ENCODE assay signal across 38 mouse cellular contexts in the genomic region with DNA sequence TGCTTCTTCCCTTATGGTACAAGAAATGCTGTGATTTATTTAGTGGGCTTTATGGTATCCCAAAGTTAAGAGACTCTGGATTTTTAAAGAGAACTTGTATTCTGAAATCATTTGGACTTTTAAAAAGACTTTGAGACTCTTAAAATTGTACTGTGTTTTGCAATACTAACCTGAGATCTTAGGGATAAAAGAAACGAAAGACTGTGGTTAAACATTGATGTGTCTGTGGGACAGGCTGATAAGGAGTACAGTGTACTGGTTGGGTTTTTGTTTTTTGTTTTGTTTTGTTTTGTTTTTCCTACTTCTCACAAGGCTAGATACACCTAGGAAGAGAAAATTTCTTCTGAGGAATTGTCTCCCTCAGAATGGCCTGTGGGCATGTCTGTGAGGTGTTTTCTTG. TPM values are rescaled to one million over a fixed set of nuclear protein-coding genes. Genes with fewer than 3 reads are reported as not detected.
"Had no signal": no experiment of that assay in that cellular context is flagged by ENCODE, and none has a peak within 500 bp of the region (broad histone marks: within the 10 kb centered on the region; RNA-seq: fewer than 3 reads in every experiment).

No protein-coding gene starts in this region.

- DNase-seq: cerebellum, adult 2 months; cerebellum, adult 8-10 months; cerebellum, adult 9-10 months; cerebellum, adult 9-11 months; cerebellum, postnatal 10 days; cerebellum, postnatal 14 days; cerebellum, postnatal 25 days; cerebellum, postnatal 36 days; embryo, embryonic 11 days; forebrain, postnatal 0 days; gastrocnemius, adult 2 months; gastrocnemius, postnatal 10 days; gastrocnemius, postnatal 14 days; gastrocnemius, postnatal 25 days; gastrocnemius, postnatal 36 days; heart, adult 11 months; heart, adult 18-20 months; heart, adult 2 months had no signal

- H3K27ac ChIP-seq: embryonic facial prominence, embryonic 10.5 days; embryonic facial prominence, embryonic 12.5 days; embryonic facial prominence, embryonic 13.5 days; embryonic facial prominence, embryonic 15.5 days; forebrain, embryonic 10.5 days; forebrain, embryonic 12.5 days; forebrain, embryonic 13.5 days; forebrain, embryonic 15.5 days; gastrocnemius, adult 2 months; heart, adult 2 months had no signal

- H3K4me3 ChIP-seq: embryonic facial prominence, embryonic 10.5 days; embryonic facial prominence, embryonic 12.5 days; embryonic facial prominence, embryonic 13.5 days; embryonic facial prominence, embryonic 15.5 days; erythroblast, embryonic 14.5 days; forebrain, embryonic 10.5 days; forebrain, embryonic 12.5 days; forebrain, embryonic 13.5 days; forebrain, embryonic 15.5 days; gastrocnemius, adult 2 months; heart, adult 2 months had no signal

- H3K9ac ChIP-seq: embryonic facial prominence, embryonic 12.5 days; embryonic facial prominence, embryonic 13.5 days; embryonic facial prominence, embryonic 15.5 days; forebrain, embryonic 12.5 days; forebrain, embryonic 13.5 days; forebrain, embryonic 15.5 days; forebrain, postnatal 0 days had no signal

- H3K36me3 ChIP-seq: embryonic facial prominence, embryonic 10.5 days; embryonic facial prominence, embryonic 12.5 days; embryonic facial prominence, embryonic 13.5 days; embryonic facial prominence, embryonic 15.5 days; forebrain, embryonic 10.5 days; forebrain, embryonic 12.5 days; forebrain, embryonic 15.5 days had no signal

RNA-seq across cellular contexts. Expression of a gene that starts 4.2 kb away (rescaled TPM):
- polyA plus RNA-seq: erythroblast, embryonic 14.5 days had no signal

RNA-seq across cellular contexts. Expression of a gene that starts 4.7 kb away (rescaled TPM):
- total RNA-seq: common myeloid progenitor, adult 5-6 weeks; forebrain, postnatal 0 days; gastrocnemius, adult 18-20 months; gastrocnemius, adult 2 months; gastrocnemius, adult 8-10 months; gastrocnemius, postnatal 10 days; gastrocnemius, postnatal 14 days; gastrocnemius, postnatal 25 days; gastrocnemius, postnatal 36 days; gastrocnemius, postnatal 4 days; granulocyte monocyte progenitor cell, adult 5-6 weeks; heart, adult 18-20 months; heart, adult 2 months had no signal
- polyA plus RNA-seq: cerebellum, adult 2 months; cortical plate, adult 2 months; embryonic facial prominence, embryonic 10.5 days; embryonic facial prominence, embryonic 11.5 days; embryonic facial prominence, embryonic 12.5 days; embryonic facial prominence, embryonic 13.5 days; embryonic facial prominence, embryonic 14.5 days; embryonic facial prominence, embryonic 15.5 days; erythroblast, embryonic 14.5 days; forebrain, embryonic 10.5 days; forebrain, embryonic 11.5 days; forebrain, embryonic 12.5 days; forebrain, embryonic 13.5 days; forebrain, embryonic 15.5 days; forebrain, embryonic 16.5 days; forebrain, postnatal 0 days; frontal cortex, adult 2 months; heart, adult 2 months had no signal

RNA-seq across cellular contexts. Expression of a gene that starts 12.9 kb away (rescaled TPM):
- total RNA-seq: granulocyte monocyte progenitor cell, adult 5-6 weeks had no signal
